Mouse (Mus musculus) retina, embryonic 14.5 days (tissue): ENCODE measurements around the gene Gnb5.
"Not testable (repeated sequence)": the region's sequence is repeated elsewhere in the genome, so short reads cannot be mapped to it uniquely, and the experiment has no call there.

Source experiments
- DNase-seq: peaks from one replicate; pipeline ENCODE4 v3.0.0-alpha.2; 2015; ENCODE audit warnings: low spot score

The Gnb5 gene

DNA sequence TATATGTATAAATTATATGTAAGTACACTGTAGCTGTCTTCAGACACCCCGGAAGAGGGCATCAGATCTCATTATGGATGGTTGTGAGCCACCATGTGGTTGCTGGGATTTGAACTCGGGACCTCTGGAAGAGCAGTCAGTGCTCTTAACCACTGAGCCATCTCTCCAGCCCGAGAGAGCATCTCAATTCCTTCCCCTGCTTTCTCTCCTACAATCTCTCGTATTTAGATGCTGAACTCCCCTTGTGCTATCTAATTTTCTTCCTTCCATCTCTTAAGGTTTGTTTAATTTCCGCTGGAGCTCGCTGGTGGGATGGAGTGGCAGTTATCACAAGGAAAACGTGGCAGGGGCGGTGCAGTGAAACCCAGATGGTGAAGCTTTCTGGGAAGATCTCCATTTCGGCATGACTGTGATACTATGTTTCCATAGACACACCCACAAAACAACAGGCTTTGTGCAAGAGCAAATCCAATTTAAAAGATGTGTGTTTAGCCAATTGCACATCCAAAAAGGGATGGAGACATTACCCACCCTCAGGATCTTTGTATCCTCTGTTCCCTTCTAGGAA lies 51.1 kb downstream of the Gnb5 start:
- no peak for DNase-seq

DNA sequence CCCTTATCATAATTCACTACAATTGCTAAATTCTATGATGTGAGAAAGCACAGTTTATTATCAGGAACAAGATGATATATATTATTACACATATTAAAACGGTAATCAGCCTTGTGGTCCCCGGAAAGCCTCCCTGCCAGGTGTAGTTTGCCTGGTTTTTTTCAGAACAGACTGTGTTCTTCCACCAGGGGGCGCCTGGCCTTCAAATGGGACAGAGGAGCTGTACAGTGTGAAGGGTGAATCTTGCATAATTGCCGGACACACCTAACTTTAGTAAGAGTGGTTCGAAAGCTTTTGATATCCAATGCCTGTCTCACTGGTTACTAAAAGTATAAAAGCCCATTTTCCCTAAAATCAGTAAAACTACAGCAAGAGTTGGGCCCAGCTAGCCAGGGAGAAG lies 55.6 kb downstream of the Gnb5 start:
- peak; percentile 82 for DNase-seq

DNA sequence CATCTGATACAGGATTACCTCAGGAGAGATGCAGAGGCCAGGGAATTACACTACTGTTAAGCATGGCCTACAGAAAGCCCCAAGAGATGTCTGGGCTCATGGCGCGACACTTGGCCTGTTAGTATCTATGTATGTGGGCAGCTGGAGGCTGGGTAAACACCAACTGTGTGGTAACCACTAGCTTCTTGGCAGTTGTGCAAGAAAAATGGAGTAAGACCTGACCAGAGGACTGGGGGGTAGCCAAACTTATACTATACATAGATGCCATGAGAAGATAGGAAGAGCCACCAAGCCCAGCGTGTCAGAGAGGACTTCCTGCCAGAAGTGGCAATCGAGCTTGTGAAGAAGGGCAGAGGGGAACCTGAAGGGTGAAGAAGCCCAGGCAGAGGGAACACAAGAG lies 56.1 kb downstream of the Gnb5 start:
- DNase-seq: no peak

DNA sequence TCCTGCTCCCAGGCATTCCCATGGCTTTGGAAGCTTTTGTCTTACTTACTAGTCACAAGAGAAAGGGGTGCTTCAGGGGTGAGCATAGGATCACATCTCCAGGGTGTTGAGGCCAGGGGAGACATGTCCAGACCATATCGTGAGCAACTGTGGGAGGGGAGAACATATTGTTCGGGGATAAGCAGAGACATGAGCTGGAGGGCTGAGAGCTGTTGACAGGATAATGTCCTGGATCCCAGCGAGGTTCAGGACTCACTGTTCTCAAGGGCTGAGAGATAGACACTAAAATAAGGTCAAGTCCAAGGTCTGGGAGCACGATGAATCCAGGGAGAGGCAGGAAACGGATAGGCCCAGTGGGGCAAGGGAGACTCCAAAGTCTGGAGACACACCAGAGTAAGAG lies 56.9 kb downstream of the Gnb5 start:
- no peak for DNase-seq

DNA sequence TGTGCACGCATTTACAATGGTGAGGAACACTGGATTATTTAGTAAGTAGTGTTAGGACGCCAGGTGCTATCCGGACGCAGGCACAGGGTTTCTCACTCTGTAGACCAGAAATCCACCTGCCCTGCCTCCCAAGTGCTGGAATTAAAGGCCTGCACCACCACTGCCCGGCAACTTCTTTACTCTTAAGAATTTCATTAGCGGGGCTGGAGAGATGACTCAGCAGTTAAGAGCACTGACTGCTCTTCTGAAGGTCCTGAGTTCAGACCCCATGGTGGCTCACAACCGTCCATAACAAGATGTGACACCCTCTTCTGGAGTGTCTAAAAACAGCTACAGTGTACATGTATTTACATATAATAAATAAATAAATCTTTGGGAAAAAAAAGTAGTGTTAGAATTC lies 57.6 kb downstream of the Gnb5 start:
- DNase-seq: not testable (repeated sequence)

DNA sequence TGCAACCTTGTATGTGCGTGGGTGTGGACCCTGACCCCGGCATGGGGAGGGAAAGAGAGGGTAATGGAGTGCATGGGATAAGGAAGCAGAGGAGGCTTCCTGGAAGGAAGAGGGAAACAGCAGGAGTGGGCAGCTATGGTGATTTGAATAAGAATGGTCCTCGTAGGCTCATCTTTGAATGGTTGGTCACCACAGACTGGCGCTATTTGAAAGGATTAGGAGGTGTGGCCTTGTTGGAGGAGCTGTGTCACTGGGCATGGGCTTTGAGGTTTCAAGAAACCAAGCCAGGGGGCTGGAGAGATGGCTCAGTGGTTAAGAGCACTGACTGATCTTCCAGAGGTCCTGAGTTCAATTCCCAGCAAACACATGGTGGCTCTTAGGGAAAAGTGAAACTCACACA lies 59.1 kb downstream of the Gnb5 start:
- no peak for DNase-seq

DNA sequence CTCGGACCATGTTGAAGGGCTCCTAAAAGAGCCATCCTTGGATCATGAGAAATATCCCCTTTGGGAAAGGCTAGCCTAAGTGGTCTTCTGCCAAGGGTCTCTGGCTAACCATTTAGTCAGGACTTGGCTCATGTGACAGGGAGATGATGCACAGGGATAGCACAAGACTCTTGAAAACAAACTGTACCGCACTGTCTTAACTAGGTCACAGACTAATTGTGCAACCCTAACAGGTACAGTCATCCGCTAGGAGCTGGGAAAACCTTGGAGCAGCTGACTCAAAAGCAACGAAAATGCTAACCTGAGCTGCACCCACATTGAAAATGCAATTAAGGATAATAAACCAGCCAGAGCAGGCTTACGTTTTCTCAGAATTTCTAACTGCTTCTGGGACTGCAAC lies 60.1 kb downstream of the Gnb5 start:
- no peak for DNase-seq

DNA sequence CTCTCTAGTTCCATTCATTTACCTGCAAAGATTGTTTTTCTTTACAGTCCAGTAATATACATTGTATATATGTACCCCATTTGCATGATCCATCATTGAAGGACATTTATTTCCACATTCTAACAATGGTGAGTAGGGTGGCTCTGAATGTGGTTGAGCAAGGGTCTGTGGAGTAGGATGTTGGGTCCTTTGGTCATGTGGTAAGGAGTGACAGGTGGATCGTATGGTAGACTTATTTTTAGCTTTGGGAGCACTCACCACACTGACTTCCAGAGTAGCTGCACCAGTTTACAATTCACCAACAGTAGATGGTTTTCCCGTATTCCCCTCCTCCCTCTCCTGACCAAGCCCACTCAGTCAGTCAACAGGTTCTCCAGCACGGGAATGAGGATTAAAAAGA lies 62.7 kb downstream of the Gnb5 start:
- DNase-seq: no peak

DNA sequence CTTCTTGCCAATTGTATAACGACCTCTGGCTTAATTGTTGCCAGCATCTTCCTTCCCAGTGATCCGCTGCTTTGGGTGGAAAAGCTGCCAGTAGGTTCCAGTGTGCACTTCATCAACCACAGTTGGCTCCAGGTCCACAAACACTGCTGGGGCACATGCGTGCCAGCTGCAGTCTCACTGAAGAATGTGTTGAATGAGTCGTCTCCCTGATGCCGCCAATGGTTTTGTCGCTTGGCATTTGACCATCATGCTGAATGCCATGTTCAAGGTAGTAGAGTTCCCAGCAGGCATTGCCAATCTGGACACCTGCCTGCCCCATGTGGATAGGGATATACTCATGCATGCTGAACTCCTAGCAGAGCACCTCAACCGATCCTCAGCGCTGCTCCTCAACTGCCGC lies 69.5 kb downstream of the Gnb5 start:
- no peak for DNase-seq

DNA sequence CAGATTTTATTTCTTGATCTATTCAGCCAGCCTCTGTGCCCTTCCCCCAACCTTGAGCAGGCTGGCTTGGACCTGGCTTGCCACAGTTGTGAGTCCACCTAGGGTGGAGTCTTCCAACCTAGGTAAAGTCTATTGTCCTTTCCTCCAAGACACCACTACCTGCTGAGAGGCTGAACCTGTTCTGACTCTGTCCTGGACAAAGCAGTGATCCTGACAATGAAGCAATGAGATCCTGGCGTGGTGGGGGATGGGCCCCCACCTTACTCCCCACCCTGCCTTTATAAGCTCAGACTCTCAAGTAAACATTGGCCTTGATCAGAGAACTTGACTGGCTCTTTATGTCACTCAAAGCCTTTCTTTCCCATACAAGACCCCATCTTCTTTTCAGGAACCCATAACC lies 70.3 kb downstream of the Gnb5 start:
- no peak for DNase-seq

DNA sequence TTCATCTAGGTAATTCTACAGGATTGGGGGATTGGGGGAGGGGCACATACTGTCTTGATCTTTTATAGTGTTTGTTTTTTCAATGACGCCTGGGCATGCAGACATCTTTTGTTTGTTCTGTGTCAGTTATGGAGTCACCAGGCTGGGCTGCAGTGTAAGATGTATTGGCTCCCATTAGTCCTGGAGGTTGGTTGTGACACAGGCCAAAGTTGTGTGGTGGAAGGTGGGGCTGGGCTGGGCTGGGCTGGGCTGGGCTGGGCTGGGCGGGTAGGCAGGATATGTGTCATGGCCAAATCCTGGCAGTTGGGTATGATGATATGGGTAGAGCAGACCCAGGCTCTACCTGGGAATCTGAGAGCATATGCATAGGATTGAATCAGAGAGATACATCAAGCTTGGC lies 72.7 kb downstream of the Gnb5 start:
- no peak for DNase-seq

DNA sequence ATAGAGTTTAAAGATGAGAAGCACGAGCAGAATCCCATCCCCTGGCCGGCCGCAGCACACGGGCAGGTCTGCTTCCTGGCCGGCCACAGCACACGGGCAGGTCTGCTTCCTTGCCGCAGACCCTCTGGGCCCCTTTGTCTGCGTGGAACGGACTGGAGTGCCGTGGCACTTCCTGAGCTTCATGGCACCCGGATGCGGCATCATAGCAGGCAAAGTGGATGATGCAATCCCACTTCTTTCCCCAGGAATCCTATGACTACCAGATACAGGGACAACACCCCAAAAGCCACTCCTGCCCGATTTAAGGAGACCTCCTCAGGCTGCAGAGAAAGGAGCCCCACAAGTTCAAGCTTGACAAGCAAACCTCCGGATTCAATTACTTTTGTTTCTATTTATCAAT lies 76.7 kb downstream of the Gnb5 start:
- no peak for DNase-seq

DNA sequence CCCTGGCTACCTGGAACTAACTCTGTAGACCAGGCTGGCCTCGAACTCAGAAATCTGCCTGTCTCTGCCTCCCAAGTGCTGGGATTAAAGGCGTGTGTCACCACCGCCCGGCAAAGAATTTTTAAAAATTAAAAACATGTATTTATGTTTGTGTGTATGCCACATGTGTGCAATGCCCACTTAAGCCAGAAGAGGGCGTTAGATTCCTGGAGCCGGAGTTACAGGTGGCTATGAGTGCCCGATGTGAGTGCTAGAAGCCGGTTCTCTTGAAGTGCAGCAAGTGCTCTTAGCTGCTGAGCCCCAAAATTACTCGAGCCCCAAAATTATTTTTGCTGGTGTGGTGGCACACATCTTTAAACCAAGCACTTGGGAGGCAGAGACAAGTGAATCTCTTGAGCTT lies 77.7 kb downstream of the Gnb5 start:
- DNase-seq: no peak

DNA sequence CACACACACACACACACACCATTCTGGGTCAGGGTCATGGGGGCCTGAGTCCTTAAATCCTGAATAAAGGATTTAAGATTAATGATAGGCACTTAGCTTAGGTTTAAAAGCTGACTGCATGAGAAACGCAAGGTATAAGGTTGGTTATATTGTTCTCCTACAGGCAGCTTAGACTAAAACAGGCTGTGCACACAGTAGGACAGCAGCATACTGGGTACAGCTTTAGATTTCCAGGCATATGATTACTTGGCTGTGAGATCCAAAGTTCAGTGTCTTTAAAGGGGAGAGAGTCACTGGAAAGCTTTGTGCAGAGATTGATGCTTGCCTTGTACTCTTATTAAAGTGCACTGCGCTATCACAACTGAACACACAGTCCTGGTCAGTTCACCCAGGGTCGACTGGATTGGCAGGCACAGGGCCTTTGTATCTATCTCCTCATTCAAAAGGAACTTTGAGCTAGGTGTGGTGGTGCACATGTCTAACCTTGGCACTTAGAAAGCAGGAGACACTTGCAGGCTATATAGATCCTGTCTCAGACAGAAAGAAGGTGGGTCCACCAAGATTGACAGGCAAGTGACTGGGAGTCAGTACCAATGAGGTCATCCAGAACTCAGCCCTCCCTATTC lies 78.4 kb downstream of the Gnb5 start:
- no peak for DNase-seq

DNA sequence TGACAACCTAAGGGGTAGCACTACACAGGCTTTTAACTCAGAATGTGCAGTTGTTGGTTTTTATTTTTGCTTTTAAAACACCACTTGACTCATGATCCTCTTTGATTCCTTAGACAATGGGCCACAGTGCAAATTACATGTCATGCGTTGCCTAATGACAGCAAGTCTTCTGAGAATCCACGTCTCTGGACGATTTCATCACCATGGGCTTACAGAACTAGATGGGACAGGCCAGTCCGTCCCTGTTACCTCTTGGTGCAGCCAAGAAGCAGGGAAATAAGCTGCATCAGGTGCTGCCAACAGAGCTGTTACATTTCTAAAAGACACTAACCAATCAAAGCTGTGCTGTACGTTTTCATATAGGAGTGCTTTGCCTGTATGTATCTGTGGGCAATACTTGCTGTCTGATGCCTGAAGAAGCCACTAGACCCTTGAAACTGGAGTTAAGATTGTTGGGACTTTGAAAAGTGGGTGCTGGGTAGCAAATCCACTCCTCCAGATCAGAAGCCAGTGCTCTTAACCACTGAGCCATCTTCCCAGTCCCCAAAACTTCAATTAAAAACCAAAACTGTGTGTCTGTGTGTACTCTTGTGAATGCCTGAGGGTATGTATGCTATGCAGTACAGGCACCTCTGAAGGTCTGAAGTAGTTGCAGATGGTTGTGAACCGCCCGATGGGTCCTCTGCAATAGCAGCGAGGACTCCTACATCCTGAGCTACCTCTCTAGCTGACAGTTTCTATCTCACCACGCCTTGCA lies 79.3 kb downstream of the Gnb5 start:
- no peak for DNase-seq

DNA sequence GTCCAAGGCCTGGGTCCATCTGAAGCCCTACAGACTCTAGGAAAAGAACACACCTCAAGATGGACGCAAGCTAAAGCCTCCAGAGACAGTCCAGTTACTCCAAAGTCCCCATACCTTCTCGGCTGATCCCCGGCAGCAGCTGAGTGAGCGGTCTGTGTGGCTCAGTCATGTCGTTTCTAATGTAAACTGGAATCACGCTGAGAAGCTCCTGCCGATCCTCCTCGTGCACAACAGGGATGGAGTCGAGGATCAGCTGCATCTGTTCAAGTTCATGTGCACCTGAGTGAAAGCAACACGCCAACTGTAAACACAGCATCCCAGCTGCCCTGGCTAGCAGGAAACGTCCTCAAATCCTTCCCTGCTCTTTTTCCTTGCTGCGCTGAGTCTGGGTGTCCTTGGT lies 87.2 kb downstream of the Gnb5 start:
- DNase-seq: no peak
